Mouse (Mus musculus): ENCODE data around the gene Angptl2.

Gene Angptl2

DNA sequence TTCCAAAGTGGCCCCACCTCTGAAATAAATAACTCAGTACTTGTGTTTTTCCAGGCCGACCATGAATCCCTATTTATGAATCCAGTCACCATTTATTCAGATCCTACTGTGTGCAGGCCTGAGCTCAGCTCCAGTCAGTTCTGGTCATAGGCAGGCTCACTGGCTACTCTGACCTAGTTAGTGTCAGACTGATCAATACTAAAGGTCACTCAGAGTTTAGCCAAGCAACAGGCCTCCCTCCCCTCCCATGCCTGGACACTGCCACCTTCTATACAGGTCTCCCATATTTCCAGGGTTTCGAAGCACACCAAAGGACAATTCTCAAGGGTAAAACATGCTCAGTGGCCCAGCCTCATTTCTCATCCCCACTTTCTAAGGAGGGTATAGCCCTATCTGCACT lies 54.7 kb downstream of the Angptl2 start:
- no peak for DNase-seq (ENCODE audit: low read depth)

DNA sequence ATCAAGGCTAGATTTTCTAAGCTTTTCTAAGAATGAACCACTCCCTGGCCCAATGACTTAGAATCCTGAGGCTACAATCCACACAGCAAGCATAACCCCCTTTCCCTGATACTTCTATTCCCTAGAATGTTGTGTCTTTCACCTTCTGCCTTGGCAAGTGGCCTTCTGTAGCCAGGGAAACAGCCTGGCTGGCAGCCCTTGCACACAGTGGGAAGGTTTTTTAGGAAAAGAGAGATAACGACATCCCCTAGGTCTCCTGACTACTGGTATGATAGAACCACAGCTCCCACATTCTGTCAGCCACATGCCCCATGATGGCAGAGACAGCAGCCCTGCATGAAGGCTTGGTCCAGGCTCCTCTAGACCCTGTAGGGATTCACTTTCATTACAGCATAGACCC lies 55.6 kb downstream of the Angptl2 start:
- no peak for DNase-seq (ENCODE audit: low read depth)

DNA sequence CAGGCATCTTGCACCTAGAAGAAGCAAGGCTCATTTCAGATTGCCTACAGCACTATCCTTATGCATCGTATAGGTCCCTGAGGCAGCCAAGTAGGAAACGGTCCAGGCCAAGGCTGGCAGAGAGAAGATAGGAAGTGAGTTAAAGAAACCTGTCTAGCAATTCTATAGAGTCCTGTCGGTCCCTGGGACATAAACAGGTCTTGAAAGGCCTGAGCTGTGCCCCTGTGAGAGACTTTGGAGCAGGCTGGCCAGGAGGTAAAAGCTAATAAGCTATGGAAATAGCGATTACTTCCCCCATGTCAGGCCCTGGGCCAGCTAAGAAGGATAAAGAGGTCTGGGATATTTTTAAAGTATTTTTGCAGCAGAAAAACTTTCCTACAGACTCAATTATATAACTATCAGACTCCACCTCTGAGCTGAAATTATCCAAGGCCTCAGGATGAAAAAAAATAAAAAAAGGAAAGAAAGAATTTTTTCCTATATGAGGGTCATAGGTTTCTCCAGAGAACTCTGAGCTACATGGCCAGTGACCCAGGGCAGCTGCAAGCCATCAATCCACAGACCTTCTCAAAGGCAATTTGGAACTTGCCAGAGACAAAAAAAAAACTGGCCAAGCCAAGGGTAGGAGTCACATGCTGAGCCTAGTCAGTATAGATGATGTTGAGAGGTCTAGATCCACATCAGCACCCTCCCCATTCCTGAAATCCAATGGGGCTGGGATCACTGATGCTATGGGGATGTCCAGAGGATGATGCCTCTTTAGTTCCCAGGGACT lies 57.0 kb downstream of the Angptl2 start:
- DNase-seq (ENCODE audit: low read depth), result no peak

DNA sequence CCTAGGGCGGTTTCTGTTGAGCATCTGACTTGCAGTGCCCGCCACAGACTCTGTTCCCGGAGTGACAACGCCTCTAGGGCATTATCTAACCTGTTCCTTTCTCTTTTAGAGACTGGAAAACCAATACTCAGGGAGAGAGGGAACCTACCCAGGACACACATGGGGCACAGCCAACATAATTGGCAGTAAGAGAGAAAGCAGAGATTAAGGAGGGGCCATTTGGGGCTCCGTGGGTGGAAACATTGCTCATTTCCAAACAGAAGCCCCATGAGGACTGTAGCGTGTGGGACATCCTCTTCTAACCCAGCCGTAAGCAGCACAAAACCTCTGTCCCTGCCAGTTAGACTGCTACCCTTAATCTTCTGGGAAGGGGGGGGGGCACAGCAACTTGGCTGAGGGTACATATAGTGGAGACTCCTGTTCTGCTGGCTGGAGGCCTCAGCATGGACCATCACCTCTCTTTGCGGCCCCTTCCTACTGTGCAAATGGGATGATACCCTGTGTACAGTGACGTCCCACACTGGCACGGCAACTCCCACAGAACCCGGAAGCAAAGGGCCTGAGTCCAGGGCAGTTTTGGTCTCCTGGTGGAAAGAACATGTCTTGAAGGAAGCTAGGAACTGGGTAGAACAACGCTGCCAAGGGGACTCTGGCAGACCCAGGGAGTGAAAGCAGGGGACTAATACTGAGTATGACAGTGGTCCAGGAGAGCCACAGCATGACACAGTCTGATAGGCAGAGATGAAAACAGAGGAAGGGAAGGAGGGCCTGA lies 59.0 kb downstream of the Angptl2 start:
- no peak for DNase-seq (ENCODE audit: low read depth)

DNA sequence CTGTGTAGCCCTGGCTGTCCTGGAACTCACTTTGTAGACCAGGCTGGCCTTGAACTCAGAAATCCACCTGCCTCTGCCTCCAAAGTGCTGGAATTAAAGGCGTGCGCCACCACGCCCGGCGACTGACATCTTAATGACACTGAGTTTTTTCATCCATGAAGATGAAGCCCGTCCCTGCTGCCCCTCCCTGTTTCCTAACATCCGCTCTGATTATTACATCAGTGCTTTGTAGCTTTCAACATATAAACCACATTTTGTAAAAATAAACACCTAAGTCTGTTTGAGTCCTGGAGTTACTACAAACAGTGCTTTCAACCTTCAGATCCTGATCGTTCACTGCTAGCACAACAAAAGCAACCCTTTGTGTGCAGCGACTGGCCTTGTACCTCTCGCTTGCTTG lies 63.9 kb downstream of the Angptl2 start:
- no peak for DNase-seq (ENCODE audit: low read depth)

DNA sequence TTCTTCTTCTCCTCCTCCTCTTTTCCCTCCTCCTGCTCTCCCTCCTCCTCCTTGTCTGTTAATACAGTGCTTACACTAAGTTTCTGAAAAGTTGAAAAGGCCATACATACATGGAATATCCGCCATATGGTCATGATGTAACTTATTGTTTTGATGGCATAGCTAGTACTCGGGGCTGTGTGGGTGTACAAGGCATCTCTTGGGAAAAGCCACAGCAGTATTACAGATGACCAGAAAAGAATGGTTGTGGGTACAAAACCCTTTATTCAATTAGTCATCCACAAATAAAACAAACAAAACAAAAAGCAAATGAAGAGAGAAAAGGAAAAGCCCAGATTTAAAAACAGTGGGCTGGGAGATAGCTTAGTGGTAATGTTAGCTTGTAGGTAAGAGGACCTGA lies 64.7 kb downstream of the Angptl2 start:
- no peak for DNase-seq (ENCODE audit: low read depth)

DNA sequence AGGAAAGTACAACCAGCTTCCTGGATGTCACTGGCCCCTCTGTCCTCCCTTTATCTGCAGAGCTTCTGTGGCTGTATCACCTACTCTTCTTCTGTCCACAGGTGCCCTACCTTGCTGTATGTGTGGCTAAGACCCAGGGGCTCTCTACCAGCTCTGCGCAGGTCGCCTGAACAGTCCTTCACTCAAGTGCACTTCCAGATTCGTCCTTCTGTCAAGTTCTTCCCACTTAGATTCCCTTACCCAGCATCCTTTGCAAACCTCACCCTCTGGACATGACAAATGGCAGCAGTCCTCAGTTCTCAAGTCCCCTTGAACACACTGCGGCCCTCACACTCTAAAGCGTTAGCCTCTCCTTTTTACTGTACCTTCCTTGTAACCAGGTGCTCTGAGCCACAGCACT lies 65.9 kb downstream of the Angptl2 start:
- no peak for DNase-seq (ENCODE audit: low read depth)

DNA sequence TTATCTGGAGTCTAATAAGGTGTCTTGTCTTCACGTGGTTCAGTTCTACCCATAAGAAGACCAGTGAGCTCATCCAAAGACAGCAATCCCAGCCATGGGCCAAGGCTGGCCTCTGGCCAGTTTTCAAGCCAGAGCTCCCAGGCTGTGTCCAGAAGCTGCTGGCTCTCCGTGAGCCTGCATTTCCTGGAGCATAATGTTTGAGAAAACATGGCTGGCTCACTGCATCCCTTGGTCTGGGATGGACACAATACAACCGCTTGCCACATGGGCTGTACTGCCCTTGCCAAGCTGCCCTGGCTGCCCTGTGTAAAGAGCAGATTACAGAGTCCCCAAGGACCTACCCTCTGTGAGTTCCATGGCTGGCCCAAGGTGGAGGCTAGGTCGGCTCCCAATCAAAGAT lies 67.0 kb downstream of the Angptl2 start:
- no peak for DNase-seq (ENCODE audit: low read depth)

DNA sequence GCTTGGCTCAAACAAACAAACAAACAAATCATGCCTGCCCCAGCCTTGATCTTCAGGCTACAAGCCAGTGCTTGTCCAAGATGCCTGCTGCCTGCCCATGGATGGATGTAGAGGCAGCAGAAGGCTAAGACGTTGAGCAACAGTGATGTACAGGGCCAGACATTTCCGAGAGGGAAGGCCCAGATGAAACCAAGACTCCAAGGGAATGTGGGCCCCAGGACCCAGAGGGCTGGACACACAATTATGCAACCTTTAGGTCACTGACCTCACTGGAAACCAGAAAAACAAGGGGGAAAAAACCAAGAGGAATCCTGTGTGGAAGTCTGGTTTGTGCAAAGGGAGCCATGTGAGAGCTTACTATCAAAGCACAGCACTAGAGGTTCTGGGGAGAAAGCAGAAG lies 67.8 kb downstream of the Angptl2 start:
- DNase-seq (ENCODE audit: low read depth), result no peak

DNA sequence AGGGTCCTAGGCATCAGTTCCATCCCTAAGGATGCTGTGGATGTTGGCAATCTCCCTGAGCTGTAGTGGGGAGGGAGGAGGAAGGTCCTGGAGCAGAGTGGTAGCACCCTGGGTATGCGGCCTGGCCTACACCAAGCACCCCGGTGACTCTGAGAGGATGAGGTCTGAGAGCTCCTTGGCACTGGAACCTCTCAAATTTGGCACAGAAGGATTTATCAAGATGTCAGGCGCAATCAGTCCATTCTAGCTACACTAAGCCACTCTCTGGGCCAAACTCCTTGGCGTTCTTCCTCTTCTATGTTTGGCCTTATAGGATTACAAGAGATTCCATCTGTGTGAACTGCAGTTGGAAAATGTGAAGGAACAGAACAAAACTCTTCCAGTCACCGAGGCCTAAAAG lies 73.0 kb downstream of the Angptl2 start:
- DNase-seq (ENCODE audit: low read depth), result no peak

DNA sequence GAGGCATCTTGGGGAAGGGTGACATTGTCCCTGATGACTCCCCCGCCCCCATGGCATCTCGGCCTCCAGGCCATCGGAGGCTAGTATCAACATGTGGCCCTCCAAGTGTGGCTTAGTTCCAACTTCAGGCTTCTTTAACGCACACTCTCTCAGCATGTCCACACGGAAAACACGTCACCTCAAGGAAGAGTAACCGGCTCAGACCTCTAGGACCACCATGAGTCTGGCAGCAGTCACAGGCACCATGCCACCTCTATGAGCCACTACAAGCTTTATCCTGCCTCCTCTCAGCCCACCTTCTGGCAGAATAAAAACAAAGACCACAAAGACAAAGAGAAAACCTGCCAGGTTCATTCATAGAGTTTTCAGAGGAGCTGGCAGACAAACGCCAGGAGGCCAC lies 74.6 kb downstream of the Angptl2 start:
- no peak for DNase-seq (ENCODE audit: low read depth)

DNA sequence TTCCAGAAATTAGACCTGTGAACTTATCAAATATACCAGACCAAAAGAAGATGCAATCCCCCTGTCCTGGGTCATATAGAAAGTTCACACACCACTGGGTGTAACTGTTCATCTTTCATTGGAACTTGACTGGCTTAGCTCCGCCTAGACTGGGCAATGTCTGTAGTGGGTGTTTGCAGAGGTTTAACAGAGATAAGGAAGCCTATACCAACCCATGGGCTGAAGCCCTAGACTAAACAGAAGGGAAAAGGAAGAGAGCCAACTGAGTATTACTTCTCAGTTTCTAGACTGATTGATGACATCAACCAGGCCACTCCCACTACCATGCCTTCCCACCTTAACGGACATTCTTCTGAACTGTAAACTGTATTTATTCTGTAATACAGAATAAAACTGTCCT lies 76.2 kb downstream of the Angptl2 start:
- no peak for DNase-seq (ENCODE audit: low read depth)

DNA sequence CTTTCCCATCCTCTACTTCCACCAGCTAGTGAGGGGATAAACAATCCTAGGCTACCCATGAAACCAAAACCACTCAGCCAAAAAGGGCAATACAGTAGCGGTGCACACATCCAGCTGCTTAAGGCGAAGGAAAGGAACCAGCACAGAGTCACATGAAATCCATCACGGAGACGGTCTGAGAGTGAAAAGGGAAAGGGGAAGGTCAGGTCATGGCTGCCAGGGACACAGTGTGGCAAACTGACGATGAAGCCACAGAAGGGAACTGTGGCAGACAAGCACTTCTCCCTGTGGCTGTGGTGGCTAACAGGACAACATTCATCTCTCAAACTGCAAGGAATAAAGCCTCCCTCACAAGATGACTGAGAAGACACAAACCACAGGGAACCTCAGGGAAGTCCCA lies 79.2 kb downstream of the Angptl2 start:
- DNase-seq (ENCODE audit: low read depth), result no peak
